Mouse (Mus musculus): ENCODE data around the gene Dhodh.

Gene Dhodh

GRCm38 (mm10) chr8:109608271-109609152 is at the start of gene Dhodh:
TSS of gene Dhodh (minus strand) at chr8:109608673.
- peak; percentile 98 for DNase-seq

GRCm38 (mm10) chr8:109656860-109657259 is 48.4 kb upstream of the Dhodh start:
- peak; percentile 61 for DNase-seq

DNA sequence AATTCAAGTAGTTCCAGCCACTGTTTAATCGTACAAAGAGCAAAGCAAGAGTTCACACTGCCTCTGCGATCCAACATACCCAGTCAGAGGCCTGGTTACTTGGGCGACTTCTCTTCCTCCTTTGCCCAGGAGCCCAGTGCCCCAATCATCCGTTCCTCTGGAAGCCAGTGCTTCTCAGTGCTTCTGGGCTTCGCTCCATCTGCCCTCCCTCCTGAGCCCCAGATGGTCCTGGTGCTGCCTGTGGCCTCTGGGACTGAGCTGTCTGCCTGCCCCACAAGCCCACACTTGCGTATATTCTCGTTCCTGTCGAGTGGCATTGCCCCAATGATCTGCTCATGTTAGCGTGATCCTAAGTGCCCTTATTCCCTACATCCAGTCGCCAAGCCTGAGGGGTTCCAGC is 42.3 kb upstream of the Dhodh start:
- DNase-seq: no peak

- DNase-seq: no peak
These were observed 40.0 kb upstream of the Dhodh start for GRCm38 (mm10) chr8:109648469-109648868.

DNA sequence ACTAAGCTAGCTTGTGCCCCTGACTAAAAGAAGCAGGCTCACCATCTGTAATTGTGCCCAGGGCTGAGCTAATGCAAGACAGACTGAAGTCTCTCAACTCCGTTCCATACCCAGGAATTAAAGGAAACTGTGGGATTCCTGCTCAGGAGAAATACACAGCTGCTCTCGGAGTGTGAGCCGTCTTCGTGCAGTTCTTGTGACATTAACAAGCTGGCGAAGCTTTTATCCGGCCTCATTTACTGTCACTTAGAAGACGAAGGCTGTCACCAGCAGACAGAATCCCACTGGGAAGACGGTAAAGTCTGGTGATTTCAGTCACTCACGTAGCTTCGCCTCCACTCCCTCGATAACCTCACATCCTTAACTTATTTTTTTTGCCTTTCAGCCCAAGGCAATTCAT is 38.9 kb upstream of the Dhodh start:
- peak; percentile 44 for DNase-seq

- no peak for DNase-seq
These were observed 32.8 kb upstream of the Dhodh start for GRCm38 (mm10) chr8:109641236-109641635.

GRCm38 (mm10) chr8:109640410-109640809 is 31.9 kb upstream of the Dhodh start:
- no peak for DNase-seq

DNA sequence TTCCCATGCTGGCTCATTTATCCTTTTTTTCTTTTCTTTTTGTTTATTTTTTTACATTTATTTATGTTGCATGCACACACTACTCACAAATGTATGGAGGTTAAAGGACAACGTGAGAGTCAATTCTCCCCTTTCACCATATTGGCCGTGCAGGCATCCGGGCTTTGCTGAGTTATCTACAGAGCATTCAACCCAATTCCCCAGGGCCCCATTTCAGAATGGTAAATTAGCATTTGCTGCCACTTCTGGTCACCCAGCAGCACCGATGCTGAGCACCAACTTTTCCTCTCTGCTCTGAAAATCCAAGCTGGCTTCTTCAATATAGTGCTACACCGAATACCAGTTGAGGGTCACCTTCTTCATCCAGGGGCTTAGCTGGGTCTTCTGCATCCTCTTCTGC is 30.4 kb upstream of the Dhodh start:
- DNase-seq: no peak

DNA sequence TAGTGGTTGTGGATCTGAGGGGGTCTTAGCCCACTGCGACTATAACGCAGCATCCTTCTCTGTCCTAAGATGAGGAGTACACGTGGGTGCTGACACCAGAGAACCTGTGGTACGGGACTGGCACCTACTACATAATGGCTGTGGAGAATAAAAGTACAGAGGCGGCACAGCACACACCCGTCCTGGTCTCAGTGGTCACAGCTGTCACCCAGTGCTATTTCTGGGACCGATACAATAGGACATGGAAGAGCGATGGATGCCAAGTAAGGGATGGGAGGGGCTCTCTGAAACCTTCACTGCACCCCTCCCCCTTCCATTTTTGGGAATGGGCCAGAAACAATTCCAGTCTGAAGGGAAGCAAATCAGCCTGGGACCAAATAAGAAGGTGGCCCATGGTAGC is 26.7 kb upstream of the Dhodh start:
- DNase-seq: no peak

DNA sequence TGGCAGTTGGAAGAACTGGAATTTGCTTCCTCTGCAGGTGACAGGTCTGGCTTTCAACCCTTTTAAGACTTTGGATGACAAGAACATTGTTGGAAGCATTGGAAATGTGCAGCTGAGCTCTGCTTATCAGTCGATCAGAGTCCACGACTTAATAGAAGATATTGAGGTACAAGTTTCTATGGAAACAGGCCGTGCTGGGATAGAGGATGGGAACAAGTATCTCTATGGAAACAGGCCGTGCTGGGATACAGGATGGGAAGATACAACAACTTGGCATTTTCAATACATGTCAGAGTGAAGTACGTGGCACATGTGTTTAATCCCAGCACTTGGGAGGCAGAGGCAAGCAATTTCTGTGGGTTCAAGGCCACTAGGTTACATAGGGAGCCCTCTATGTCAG is 24.0 kb upstream of the Dhodh start:
- DNase-seq: peak; percentile 60

GRCm38 (mm10) chr8:109628638-109629037 is 20.2 kb upstream of the Dhodh start:
- DNase-seq: peak; percentile 35

DNA sequence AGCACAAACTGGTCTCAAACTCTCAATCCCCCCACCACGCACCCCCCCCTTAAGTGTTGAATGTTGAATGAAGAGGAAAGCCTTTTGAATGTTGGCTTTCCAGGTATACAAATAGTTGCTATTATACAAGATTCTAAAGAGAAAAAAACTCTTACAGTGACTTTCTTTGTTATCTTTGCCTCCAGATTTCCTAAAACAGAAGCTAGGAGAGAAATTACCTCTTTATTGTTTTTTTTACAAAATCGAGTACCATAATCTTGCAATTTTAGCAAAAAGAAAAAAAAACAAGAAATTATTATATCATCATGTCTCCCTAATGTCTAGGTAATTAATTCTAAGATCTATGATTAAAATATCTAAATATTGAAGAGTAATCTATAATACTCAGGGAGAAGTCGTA is 7.1 kb upstream of the Dhodh start:
- DNase-seq: no peak

- DNase-seq: peak; percentile 13
These were observed 6.1 kb upstream of the Dhodh start, which contains the start of gene Pkd1l3 for GRCm38 (mm10) chr8:109614243-109615210. TSS of gene Pkd1l3 (plus strand) at chr8:109614517.

DNA sequence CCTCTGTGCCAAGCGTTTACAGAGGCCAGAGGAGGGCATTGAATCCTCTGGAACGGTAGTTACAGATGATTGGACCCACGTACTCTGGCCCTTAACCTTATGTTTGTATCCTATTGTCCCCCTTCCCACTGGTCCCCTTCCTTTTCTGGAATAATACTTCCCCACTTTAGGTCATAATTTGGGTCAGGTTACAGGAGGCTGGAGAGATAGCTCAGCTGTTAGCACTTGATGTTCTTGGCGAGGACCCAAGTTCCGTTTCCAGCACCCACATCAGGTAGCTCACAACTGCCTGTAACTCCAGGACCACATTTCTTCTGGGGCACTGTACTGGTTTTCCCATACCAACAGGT is 655 bp upstream of the Dhodh start:
- peak; percentile 28 for DNase-seq

- no peak for DNase-seq
These were observed 823 bp downstream of the Dhodh start for GRCm38 (mm10) chr8:109607650-109608049.

- DNase-seq: no peak
These were observed 1.7 kb downstream of the Dhodh start for GRCm38 (mm10) chr8:109606725-109607124.

GRCm38 (mm10) chr8:109595854-109596253 is 12.6 kb downstream of the Dhodh start:
- no peak for DNase-seq

GRCm38 (mm10) chr8:109593117-109593788 is 15.2 kb downstream of the Dhodh start:
- DNase-seq: no peak

DNA sequence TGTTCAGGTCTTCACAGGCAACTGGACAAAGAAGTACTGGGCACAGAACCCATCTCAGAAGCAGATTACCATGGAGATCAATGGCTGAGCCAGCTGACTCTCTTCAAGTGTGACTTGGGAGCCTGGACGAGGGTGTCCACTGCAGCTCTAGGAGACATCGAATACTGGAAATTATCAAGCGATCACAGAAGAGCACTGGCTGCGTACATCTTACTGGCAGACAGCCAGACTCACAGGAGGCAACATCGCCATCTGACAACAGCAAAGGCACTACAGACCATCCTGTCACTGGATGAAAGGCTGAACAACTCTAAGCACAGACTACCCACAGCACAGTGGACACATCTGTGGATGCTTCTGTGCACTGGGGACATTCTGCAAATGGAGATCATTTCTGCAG is 16.3 kb downstream of the Dhodh start:
- no peak for DNase-seq

DNA sequence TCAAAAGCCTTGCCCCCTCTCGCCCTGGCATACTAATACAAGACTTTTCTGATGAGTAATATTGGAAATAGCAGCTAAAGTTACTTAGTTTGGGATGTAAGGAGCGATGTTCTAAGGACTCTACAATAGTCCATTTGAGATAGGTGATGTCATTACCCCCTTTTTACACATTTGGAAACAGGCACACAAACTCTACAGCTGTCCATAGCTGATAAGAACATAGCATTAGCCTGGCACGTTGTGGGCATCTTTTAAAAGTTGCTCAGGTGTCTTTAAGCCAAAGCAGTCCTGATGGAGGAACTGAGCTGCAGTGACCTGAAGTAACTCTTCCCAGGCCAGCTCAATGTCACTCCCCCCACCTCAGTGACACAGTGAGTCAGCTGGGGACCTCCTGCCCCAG is 17.1 kb downstream of the Dhodh start:
- no peak for DNase-seq

DNA sequence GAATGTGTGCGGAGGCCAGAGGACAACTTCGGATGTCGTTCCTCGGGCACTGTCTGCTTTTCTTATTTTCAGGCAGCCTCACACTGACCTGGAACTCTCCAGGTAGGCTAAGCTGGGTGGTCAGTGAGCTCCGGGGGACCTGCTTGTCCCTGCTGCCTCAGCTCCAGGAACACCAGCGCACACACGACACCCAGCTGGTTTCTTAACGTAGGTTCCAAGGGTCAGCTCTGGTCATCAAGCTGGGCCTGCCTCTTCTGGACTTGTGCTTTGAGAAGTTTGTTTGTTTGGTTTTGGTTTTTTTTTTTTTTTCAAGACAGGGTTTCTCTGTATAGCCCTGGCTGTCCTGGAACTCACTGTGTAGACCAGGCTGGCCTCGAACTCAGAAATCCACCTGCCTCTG is 17.6 kb downstream of the Dhodh start:
- DNase-seq: no peak

DNA sequence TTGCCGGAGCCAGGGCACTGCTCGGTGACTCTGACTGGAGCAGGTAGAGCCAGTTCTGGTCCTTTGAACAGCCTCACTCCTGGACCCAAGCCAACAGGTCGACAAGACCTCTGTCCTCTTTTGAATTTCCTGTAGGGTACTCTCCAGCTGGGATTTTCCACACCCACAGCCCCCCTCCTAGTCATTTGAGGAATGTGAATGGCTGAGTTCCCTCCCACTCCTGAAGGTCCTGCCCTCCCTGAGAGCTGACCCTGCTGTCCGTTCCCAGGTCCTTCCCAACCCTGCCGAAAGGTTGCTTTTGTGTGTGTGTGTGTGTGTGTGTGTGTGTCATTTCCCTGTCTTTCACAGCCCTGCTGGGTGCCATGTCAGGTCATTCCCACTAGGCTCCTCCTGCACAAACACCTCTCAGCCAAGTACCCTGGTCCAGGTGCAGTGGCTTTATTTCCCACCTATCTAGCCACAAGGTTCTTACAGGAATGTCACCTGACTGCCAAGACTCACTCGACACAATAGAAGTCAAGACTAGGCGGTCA is 21.4 kb downstream of the Dhodh start:
- DNase-seq: no peak

- no peak for DNase-seq
These were observed 22.8 kb downstream of the Dhodh start for GRCm38 (mm10) chr8:109585652-109586051.
